Mouse (Mus musculus): Measurements from ENCODE around the gene Ppm1a.
"Not testable (repeated sequence)": the region's sequence is repeated elsewhere in the genome, so short reads cannot be mapped to it uniquely, and the experiment has no call there.

Gene Ppm1a

DNA sequence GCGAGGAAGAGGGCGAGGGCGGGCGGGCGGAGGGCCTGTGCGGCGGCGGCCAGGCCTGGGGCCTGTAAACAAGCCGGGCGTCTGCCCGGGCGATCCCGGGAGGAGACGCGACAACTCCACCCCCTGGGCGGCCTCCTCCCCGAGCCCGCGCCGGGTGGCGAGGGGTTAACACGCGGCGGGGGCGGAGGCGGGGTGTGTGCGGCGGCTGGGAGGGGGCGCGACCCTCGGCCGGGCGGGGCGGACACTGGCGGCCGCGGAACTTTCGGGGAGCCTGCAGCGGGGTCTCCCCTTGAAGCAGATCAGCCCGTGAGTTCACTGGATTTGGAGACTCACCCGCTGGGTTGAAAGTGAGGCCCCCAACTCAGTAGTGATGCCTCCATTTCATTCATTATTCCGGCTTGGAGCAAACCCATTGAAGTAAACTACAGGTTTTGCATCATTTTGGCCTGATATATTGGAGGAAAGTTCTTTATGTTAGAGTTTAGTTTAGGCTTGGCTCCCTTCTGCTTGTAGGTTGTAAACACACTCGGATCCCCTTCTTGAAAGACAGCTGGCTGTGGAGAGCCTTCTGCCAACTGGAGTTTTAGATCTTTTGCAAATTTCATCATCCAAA, 4.5 kb downstream of the Ppm1a start:
- DNase-seq (ENCODE audit: low spot score in 2 of 2), result peak; percentile 43 to 58

DNA sequence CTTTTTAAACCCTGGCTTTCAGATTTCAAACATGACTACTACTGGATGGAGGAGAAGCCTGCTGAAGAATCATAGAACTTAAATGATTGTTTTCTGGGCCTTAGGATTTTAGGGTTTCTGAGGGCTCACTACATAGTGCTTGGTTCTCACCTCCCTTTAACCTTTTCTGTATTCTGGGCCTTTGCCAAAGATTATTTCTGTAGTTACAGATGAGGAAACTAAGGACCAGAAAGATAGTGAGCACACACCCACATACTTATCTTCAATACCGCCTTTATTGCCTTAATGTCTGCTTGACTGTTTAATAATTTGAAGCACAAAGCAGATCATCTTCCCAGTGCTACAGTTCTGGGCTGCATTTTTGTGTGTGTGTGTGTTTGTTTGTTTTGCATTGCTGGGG, 5.2 kb downstream of the Ppm1a start:
- no peak for DNase-seq (ENCODE audit: low spot score in 2 of 2)

DNA sequence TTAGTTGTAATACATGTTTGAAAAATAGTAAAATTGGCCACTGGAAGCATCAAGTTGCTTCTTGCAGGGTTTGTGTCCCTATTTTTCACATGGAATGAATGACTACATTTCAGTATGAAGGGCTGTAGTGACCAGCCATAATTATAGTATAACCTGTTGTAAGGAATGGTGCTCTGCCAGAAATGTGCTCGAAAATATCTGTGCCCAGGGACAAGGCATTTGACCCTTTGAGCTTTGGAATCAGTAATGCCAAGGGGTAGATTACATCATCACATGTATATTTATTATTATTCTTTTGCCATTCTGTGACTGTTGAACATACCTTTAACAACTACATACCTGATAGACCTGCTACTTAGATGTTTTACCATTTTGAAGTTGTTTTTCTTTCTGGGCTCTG, 5.9 kb downstream of the Ppm1a start:
- no peak for DNase-seq (ENCODE audit: low spot score in 2 of 2)

DNA sequence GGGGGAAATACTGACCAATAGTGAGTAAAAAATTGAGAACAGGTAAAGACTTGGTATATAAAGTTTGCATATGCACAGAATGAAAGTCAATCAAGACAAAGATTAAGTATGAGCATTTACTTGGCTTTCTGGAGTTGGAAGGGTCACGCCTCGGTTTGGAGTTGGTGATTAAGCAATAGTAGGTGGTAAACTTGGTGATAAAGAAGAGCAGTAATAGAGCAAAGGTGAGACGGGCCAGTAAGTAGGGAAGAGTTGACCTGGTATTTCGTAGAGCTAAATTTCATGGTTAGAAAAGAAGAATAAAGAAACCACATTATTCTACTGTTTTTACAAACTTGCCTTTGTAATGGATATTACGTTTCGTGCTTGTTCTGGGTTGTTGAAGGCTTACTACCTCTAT, 10.6 kb downstream of the Ppm1a start:
- DNase-seq (ENCODE audit: low spot score in 2 of 2), result no peak

DNA sequence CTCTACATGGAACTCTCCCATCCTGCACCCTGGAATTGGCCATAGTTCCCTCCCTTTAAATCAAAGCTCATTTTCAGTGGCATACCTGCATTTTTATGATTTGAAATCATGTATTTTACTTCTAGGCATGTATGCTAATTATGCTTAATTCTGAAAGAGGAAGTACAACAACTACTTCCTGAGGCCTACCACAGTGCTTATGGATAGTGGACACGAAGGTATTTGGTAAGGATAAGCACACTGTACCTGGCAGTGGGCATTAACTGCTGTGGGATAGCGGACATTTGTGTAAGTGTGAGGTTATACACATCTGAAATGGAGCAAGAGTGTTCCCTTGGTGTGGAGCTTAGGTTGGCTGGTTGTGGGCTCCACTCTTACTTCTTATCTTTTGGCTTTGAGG, 11.0 kb downstream of the Ppm1a start:
- no peak for DNase-seq (ENCODE audit: low spot score in 2 of 2)

DNA sequence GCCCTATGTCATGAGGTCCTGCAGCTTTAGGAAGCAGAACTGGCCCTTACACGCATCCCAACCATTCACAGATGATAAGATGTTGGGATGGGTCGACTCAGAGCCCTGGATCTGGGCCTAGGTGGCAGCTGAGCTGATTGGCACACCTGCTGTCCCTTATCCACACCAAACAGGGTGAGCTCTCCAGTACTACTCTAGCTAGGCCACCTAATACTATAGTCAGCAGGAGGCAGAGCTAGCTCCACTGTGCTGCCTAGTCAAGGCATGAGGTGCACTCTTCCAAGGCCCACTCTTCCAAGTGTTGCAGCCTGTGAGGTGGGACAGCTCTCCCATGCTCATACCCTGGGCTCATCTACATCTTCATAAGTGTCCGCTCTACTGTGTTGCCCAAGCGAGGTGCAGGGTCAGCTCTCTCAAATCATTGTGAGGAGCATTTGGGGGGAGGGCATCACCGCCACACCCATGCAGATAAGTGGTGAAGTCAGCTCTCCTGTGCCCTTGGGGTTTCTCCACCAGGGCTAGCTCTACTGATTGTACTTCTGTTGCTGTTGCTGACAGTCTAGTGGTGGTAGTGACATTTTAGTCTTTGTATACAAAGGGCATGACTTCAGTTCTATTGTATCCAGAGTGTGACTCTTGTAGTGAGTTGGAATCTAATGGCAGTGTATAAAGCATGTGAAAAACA, 12.4 kb downstream of the Ppm1a start:
- DNase-seq (ENCODE audit: low spot score in 2 of 2), result no peak

DNA sequence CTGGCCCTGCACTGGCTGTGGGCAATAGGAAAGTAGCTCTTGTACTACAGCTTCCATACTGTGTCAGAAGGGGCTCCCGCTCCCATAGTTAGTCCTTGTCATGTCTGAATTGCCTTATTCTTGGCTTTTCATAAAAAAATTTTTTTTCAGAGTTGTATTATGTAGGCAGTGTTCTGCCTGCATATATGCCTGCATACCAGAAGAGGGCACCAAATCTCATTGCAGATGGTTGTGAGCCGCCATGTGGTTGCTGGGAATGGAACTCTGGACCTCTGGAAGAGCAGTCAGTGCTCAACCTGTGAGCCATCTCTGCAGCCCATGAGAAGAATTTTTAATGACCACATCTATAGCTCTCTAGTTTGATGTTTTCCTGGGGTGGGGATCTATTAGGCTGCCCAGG, 13.9 kb downstream of the Ppm1a start:
- DNase-seq (ENCODE audit: low spot score in 2 of 2), result no peak

DNA sequence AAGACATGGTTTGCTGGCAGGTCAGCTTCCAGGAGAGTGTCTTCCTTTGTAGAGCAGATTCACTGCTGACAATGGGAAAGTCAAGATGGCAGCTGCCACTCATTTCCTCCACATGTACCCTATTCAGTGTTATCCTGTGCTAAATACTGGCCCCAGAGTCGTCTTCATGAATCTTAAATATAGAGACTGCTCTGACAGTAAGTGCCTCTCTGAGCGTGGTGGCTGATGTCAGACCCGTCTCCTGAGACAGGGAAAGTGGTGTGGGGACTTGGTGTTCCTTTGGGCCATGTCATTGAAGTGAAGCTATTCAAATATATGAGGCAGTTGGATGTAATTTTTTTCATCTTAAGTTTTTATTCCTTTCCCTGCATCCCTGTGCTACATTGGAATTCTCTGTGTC, 14.5 kb downstream of the Ppm1a start:
- DNase-seq (ENCODE audit: low spot score in 2 of 2), result no peak

DNA sequence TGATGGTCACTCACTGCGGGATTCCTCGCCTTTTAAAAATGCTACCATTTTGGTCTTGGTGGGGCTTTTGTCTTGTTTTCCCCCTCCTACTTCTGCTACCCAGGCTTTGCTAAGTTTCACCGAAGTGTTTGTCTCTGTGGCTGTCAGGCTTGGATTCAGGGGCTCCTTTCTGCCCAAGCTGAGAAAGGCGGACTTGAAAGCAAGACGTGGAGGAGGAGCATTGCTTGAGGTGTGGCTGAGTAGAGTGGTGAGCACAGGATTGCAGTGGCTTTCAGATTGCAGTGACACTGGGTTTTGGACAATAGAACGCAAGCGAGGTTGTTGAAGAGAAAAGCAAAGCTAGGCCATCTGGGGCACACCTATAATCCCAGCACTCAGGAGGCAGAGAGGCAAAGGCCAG, 16.7 kb downstream of the Ppm1a start:
- DNase-seq (ENCODE audit: low spot score in 2 of 2), result no peak

DNA sequence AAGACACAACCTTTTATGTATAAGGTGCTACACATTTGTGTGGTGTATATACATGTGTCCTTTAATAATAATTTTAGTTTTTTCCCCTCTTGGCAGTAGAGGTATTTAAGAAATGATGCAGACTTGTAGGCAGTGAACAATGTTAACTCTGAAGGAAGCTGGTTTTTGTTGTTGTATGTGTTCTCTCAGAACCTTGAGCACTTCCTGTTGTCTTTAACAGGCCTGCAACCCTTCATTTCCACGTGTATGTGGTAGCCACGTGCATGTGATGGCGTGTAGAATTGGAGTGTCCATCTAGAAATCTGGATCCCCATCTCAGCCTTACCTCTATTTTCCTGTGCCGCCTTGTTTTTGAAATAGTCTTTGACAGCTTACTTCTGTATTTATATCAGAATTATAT, 20.0 kb downstream of the Ppm1a start:
- DNase-seq (ENCODE audit: low spot score in 2 of 2), result no peak

DNA sequence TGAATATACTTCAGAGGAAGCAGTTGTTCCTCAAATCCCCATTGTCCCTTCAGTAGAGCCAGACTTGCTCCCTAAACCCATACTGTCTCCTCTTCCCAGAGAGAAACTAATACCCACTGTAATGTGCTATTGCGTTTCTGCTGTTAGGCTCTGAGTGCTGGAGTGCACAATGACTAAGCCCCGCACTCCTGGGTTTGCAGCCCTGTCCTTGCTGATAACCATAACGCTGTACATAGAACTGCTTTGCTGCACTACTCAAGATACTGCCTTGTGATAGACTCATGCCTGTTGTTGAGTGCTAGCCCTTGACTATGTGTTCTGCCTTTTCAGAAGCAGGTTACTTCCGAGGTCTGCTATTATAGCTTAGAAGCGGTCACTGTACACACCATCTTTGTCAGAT, 22.9 kb downstream of the Ppm1a start:
- DNase-seq (ENCODE audit: low spot score in 2 of 2), result no peak

DNA sequence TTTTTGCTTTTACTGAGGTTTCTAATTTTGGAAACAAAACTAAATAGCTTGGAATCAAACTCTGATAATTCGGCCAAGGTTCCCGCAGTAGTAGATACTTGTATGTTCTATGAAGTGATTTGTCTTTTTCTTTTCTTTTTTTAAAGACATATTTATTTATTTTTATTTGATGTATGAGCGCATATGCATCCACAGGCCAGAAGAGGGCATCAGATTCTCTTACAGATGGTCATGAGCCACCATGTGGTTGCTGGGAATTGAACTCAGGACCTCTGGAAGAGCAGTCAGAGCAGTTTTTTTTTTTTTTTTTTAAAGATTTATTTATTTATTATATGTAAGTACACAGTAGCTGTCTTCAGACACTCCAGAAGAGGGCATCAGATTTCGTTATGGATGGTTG, 25.5 kb downstream of the Ppm1a start:
- not testable (repeated sequence) for DNase-seq (ENCODE audit: low spot score in 2 of 2)

DNA sequence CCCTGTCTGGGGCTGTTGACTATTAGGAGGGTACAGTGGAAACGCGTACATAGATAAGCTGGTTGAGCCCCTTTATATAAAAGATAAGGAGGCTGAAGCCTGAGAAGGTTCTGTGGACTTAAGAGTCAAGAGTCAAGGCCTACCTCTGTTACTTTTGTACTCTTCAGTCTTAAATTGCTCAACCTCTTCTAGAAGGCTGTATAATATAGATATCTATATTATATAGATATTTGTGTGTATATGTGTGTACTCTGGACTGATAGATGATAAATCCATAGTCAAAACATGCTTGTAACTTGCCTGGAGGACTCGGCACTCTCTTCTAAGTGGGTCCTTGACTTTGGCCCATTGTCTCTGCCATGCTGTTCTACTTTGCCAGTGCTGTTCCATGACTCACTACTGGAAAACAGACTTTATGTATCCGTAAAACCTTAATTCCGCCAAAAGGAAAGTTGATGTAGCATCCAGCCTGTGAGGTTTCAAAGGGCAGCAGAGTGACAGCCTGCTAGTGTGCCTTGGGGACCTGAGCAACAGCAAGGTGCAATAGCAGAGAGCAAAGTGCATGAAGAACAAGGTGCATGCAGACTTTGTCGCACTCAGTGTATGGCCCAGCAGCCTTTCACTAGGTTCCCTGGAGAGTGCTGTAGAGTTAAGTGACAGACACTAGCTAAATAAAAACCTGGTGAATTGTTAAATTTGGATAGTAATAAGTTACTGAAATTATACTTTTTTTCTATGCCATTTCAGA, 28.1 kb downstream of the Ppm1a start:
- no peak for DNase-seq (ENCODE audit: low spot score in 2 of 2)

DNA sequence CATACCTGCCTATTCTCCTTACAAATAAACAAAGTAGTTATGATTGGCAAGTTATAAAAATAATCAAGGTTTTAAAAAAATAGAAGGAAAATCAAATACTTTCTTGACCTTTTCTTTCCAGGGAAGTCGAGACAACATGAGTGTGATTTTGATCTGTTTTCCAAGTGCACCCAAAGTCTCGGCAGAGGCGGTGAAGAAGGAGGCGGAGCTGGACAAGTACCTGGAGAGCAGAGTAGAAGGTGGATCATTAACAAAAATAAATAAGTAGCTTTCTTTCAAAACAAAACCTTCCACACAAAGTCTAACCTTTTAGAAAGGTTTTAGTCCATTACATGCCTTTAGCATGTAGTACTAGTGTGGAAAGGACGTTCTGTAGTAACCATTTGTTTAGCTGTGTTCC, 29.3 kb downstream of the Ppm1a start:
- no peak for DNase-seq (ENCODE audit: low spot score in 2 of 2)

DNA sequence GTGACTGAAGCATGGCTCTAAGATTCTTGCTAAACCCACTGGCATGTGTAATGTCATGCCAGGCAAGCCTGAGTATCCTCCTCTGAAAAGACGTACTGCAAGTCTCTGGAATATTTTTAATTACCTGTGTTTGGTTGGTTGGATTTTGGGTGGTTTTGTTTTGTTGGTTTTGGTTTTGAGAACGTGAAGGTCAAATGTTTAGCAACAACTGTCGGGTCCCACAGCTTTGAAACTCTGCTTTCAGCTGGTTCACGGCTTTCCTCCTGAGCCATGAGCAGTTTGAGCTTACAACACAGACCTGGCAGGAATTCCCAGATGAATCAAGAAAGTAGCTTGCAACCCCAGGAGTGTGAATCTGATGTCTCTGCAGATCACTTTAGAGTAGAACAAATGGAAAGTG, 29.7 kb downstream of the Ppm1a start:
- no peak for DNase-seq (ENCODE audit: low spot score in 2 of 2)

DNA sequence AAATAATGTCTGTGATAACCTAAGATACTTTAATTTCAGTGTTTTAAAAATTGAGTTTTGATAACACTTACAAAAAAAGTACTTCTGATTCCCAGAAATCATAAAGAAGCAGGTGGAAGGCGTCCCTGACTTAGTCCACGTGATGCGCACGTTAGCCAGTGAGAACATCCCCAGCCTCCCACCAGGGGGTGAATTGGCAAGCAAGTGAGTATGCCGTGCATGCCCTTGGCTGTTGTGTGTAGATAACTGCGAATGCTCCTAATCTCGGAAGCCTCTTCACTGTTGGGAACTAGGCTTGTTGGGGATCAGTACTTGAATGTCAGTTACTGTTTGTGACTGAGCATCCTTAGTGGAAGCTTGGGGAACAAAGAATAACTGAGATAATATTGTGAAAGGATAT, 33.3 kb downstream of the Ppm1a start:
- DNase-seq (ENCODE audit: low spot score in 2 of 2), result peak; percentile 53 to 68

DNA sequence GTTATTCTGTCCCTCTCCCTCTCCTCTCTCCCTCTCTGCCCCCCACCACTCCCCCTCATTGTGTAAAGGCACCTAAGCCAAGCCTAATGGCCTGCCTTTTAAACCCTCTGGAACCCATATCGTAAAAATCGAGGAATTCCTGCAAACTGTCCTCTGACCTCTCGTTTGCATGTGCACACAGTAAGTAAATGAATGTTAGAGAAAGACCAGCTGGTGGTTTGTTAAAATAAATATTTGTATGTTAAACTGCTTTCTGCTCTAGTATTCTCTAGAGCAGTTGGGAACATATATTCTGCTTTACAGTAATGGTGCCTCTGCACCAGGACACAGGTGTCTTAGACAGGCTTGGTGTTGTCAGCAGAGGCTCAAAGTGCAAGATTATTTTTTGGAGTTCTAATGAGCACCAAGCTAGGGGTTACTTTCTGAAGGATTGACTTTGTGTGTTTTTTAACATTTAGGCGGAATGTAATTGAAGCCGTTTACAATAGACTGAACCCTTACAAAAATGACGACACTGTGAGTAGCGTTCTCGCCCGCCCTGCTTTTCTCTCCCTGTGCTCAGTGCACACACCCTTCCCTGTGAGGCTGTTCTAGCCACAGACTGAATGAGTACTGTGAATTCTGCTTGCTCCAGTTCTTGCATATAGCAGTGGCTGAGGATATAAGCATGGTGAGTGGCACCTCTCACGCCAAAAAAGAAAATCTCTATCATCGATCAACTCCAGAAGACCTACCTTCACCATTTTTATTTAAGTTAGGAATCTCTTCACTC, 35.3 kb downstream of the Ppm1a start:
- no peak for DNase-seq (ENCODE audit: low spot score in 2 of 2)

DNA sequence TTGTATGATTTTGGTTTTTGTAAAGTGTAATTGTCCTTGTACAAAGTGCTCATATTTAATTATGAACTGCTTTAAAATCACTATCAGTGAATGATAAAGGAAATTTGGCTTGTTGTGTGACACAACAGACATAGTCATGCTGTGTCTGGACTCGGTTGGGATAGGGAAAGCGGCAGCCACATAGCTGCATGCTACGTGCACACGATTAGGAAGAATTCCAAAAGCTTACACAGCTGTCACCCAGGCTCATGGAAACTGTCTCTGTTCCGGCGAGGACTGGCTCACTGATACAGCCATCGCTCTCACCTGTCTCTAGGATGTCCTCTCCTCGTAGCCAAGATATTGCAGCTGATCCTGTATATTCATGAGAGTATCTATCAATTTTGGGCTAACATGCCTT, 36.7 kb downstream of the Ppm1a start:
- DNase-seq (ENCODE audit: low spot score in 2 of 2), result no peak

DNA sequence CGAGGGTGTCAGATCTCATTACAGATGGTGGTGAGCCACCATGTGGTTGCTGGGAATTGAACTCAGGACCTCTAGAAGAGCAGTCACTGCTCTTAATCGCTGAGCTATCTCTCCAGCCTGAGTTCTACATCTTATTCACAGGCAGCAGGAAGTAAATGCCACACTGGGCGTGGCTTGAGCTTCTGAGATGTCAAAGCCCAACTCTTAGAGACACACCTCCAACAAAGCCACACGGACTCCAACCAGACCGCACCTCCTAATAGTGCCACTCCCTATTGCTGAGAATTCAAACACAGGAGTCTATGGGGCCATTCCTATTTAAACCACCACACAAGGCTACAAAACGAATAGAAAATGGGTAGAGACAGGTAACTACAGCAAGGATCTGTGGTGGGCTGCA, 52.5 kb downstream of the Ppm1a start:
- DNase-seq (ENCODE audit: low spot score in 2 of 2), result no peak

DNA sequence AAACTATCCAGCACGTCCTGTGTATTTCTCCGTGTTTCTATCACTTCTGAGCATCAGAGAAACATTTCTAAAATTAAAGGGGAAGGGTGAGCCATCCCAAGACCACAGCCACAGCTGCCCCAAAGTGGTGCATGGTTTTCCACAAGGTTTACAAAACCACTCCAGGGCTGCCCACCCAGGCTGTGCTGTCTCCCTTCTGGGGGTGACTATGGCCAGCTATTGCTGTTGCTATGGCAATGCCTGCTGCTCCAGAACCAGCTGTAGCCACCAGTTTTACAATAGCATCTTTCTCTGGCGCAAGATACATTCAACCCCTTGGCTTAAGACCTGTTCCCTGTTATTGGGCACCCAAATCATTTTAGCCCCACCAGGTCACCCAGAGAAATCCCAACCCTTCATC, 54.3 kb downstream of the Ppm1a start:
- DNase-seq (ENCODE audit: low spot score in 2 of 2), result no peak

DNA sequence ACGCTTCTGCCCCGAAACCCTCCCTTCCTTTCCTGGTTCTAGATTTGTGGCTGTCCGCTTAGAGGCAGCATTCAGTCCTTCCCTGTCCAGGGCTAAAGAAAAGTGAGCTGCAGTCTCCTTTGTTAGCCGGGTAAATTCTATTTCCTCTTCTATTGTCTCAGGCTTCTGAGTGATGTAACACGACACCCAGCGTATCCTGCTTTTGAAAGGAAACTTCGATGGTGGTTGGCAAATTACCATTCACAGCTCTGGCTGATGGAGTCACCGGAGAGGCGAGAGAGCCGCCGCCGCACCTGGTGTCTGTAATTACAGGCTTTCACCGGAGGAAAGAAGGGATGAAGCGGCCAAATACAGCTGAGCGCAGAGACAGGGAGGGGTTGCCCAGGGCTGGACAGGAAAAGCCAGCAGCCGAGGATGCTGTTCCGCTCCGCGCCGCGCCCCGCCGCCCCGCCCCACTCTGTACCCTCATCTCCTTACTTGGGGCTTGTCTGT, 63.7 kb downstream of the Ppm1a start:
- DNase-seq (ENCODE audit: low spot score in 2 of 2), result no peak

DNA sequence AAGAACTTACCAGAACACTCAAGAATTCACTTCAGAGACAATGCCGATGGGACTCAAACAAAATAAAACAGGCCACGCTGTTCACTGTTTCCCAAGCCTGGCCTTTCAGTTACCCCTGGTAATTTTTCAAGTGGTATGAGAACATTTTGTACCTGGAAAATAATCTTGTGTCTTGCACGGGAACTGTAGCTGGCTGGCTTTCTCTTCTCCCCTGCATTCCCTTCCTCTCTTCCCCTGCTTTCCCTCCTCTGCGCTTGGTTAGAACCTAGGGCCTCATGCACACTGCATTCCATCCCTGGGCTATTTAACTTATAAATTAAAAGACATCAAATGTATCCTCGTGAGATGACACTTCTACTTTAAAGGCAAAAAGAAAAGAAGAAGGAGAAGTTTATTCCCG, 64.3 kb downstream of the Ppm1a start:
- DNase-seq (ENCODE audit: low spot score in 2 of 2), result no peak
